Mouse (Mus musculus) ovary, postnatal 10 days (tissue): ENCODE results near the gene Abcd2.

ENCODE experiments used
- DNase-seq: peaks from one replicate; pipeline ENCODE4 v3.0.0; 2022; ENCODE audit warnings: low spot score

Gene Abcd2

GRCm38 (mm10) chr15:91161153-91161552 is 30.4 kb downstream of the Abcd2 start:
- DNase-seq = no peak

GRCm38 (mm10) chr15:91153311-91153710 is 38.3 kb downstream of the Abcd2 start:
- DNase-seq = no peak

GRCm38 (mm10) chr15:91152592-91152991 is 39.0 kb downstream of the Abcd2 start:
- no peak for DNase-seq

- DNase-seq = no peak
Observed at GRCm38 (mm10) chr15:91124584-91124983, 67.0 kb downstream of the Abcd2 start.

GRCm38 (mm10) chr15:91112555-91113209 is 78.9 kb downstream of the Abcd2 start:
- DNase-seq = no peak

- DNase-seq = no peak
Observed at GRCm38 (mm10) chr15:91108102-91108659, 83.4 kb downstream of the Abcd2 start.

GRCm38 (mm10) chr15:91104934-91105333 is 86.7 kb downstream of the Abcd2 start:
- DNase-seq = no peak

- DNase-seq = no peak
Observed at GRCm38 (mm10) chr15:91104276-91104675, 87.3 kb downstream of the Abcd2 start.

GRCm38 (mm10) chr15:91103814-91104213 is 87.8 kb downstream of the Abcd2 start:
- no peak for DNase-seq

GRCm38 (mm10) chr15:91103305-91103704 is 88.3 kb downstream of the Abcd2 start:
- DNase-seq = no peak

- DNase-seq = no peak
Observed at GRCm38 (mm10) chr15:91096606-91097005, 95.0 kb downstream of the Abcd2 start.
